Mouse (Mus musculus) mesoderm, embryonic 11.5 days (tissue): Measurements from ENCODE around the gene Bcor.

Experiments used
- DNase-seq: peaks from one replicate; pipeline ENCODE4 v3.0.0-alpha.2; 2012; ENCODE audit warnings: low read depth, low spot score

The Bcor gene

GRCm38 (mm10) chrX:12067031-12067430 lies 93.1 kb downstream of the Bcor start:
- DNase-seq = no peak

DNA sequence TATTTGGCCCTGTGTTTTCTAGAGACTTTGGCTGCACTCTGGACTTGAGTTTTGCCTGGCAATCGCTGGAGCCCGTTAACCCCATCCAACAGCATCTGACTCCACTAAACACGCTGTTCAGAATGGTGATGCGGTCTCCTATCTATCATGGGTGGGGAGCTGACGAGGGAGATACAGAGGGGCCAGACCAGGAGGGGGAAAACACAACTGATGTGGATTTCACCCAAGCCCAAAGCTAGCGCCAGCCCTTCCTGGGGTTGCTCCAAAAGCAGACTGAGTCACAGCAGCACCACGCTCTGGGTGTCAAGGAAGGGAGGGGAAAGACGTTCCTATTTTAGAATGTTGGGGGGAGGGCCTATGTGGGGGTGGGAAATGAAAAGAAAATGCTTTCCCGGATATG lies 94.4 kb downstream of the Bcor start:
- no peak for DNase-seq

- DNase-seq = no peak
Measured at GRCm38 (mm10) chrX:12062932-12063260, 97.3 kb downstream of the Bcor start.

GRCm38 (mm10) chrX:12062121-12062931 lies 97.8 kb downstream of the Bcor start:
- DNase-seq = no peak

DNA sequence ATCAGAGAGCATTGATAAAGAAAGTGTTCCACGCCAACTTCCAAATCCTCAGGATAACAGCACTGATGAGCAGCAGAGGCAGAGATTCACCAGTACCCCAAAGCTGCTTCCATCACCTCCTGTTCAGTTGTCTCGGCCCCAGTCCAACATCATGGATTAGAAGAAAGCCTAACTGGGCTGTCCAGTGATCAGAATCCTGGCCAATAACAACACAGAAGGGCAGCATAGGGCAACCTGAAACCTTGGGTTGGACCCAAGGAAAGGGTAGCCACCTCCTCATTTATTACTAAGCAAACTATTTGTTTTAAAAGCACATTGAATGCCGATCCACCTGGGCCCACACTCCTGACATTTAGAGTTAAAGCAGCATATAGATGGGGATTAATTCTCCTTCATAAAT lies 99.3 kb downstream of the Bcor start:
- DNase-seq = no peak

DNA sequence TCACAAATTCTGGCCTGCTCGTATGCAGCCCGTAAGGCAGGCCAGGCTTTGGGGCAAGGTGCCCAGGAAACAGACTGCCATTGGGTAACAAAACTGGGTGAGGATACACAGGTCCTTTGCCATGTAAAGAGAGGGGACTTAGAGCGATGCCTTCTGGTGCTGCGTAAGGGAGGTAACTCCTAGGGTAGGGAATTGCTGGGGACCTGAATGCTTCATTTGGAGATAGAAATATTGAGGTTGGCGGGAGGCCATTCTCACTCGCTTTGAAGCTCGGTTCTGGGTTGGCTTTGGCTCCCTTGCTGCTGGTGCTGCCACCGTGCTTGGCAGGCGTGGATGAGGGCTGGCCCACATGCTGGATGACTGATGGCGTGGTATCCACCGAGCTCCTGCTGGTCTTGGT lies 102.9 kb downstream of the Bcor start:
- no peak for DNase-seq

- no peak for DNase-seq
Measured at GRCm38 (mm10) chrX:12053315-12053914, 106.7 kb downstream of the Bcor start.

GRCm38 (mm10) chrX:12052651-12053050 lies 107.5 kb downstream of the Bcor start:
- no peak for DNase-seq

- DNase-seq = no peak
Measured at GRCm38 (mm10) chrX:12048721-12049120, 111.4 kb downstream of the Bcor start.

- no peak for DNase-seq
Measured at GRCm38 (mm10) chrX:12048166-12048565, 112.0 kb downstream of the Bcor start.

DNA sequence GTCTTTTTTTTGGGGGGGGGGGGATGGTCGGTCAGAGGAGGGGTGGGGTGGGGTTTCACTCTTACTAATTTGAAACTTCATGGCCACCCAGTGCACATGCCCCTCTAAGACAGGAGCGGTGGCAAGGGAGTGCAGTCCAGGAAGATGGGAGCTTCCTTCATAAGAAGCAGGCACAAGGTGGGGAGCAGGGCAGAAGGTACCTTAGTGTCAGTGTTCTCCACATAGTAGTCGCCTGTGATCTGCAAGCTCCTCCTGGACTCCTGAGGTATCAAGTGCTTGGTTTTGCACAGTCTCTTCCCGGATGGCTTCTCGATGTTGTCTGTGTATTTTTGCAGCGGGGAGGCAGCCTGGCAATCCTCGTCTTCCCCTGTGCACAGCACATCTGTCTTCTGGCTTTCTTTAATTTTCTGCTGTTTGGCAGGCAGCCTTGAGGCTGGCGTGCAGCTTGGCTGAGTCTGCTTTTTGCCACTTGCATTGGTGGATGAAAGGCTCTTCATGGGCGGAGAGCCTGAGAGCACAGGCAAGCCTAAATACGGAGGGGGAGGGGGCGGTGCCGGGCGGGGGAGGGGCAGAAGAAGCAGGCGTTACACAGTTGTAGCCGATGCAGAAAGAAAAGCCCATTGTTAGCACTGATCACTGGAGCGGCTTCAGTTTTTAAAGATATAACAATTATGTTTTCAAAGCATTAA lies 112.8 kb downstream of the Bcor start:
- no peak for DNase-seq

DNA sequence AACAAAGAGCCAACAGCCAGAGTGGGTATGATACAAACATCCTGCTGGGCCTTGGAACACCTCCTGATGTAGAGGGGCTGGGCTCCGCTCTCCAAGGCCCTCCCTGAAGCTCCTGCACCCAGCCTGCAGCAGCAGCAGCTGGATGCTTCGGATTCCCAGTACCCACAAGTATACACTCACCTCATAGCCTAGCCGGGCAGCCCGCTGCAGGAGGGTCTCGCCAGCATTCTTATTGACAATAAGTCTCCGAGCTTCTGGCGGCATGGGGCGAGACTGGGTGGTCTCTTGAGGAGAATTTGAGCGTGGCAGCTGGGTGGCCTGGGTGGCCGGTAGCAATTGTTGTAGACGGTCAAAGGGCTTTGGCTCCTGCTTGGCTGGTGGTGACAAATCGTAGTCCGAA lies 113.5 kb downstream of the Bcor start:
- no peak for DNase-seq

- no peak for DNase-seq
Measured at GRCm38 (mm10) chrX:12043352-12043751, 116.8 kb downstream of the Bcor start.

GRCm38 (mm10) chrX:12041453-12041852 lies 118.7 kb downstream of the Bcor start:
- no peak for DNase-seq

GRCm38 (mm10) chrX:12014726-12015464 lies 145.3 kb downstream of the Bcor start:
- no peak for DNase-seq

- no peak for DNase-seq
Measured at GRCm38 (mm10) chrX:12010660-12011059, 149.5 kb downstream of the Bcor start.

DNA sequence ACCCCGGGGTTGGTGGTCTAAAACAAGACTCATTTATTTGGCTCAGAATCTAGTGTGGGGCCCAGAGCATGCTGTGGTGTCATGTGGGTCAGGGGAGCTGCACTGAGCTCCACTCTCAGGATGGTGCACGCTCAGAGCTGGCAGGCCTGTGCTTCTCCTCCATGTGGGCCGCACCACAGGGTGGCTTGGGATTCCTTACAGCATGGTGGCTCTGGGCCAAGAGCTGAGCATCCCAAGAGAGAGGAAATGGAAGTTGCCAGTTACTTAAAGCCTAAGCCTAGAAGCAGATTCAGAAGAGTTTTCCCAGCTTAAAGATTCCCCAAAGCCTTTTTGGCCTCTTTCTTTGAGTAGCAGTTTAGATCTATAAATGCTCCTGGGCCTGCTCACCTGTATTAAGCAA lies 151.1 kb downstream of the Bcor start:
- DNase-seq = no peak

GRCm38 (mm10) chrX:12007832-12008540 lies 152.2 kb downstream of the Bcor start:
- DNase-seq = no peak

GRCm38 (mm10) chrX:12006882-12007753 lies 153.0 kb downstream of the Bcor start:
- peak; percentile 84 for DNase-seq

GRCm38 (mm10) chrX:12006031-12006881 lies 153.9 kb downstream of the Bcor start:
- DNase-seq = no peak
